Mouse (Mus musculus): ENCODE measurements around the gene Eya4. TPM values are rescaled to one million over a fixed set of nuclear protein-coding genes. Genes with fewer than 3 reads are reported as not detected.

The Eya4 gene
- polyA plus RNA-seq, 1 experiment from 2014 or later = 0.11 TPM

GRCm38 (mm10) chr10:23116063-23116462, 234.5 kb downstream of the Eya4 start:
- TF ChIP-seq CTCF (IDR thresholded peaks at IDR 0.05) (no peak), EP300 (IDR thresholded peaks at IDR 0.05) (no peak)
- Histone ChIP-seq H3K4me3 (ENCODE audit: low read depth, low read length) (no peak overlapping the region), H3K9me3 (ENCODE audit: low read length) (no peaks in the 10 kb centered on the region), H3K4me1 (ENCODE audit: insufficient read depth, low read depth, low read length) (no peaks in the 10 kb centered on the region), H3K4me2 (replicated peaks; ENCODE audit: low read depth, low read length) (no peak overlapping the region), H3K9ac (replicated peaks; ENCODE audit: low read depth) (no peak overlapping the region), H3K27ac (ENCODE audit: low read length) (no peak overlapping the region), H3K27me3 (replicated peaks; ENCODE audit: insufficient read depth, low read length) (no peaks in the 10 kb centered on the region), H3K36me3 (ENCODE audit: insufficient read depth, low read length) (no peaks in the 10 kb centered on the region)
- DNase-seq (ENCODE audit: low spot score) = no peak
- WGBS = 73% methylated on average over 8 of the region's 8 CpGs
- ATAC-seq = no peak

- WGBS = 43% methylated on average over 3 of the region's 3 CpGs
- Histone ChIP-seq H3K4me3 (ENCODE audit: low read depth, low read length) (no peak overlapping the region), H3K9ac (replicated peaks; ENCODE audit: low read depth) (no peak overlapping the region), H3K27ac (ENCODE audit: low read length) (no peak overlapping the region), H3K27me3 (replicated peaks; ENCODE audit: insufficient read depth, low read length) (no peaks in the 10 kb centered on the region), H3K9me3 (ENCODE audit: low read length) (no peaks in the 10 kb centered on the region), H3K4me1 (ENCODE audit: insufficient read depth, low read depth, low read length) (no peaks in the 10 kb centered on the region), H3K36me3 (ENCODE audit: insufficient read depth, low read length) (no peaks in the 10 kb centered on the region), H3K4me2 (replicated peaks; ENCODE audit: low read depth, low read length) (no peak overlapping the region)
- peak; percentile 11; the same call in 1 of the 2 replicates for TF ChIP-seq CTCF (IDR thresholded peaks at IDR 0.05)
- no peak for TF ChIP-seq EP300 (IDR thresholded peaks at IDR 0.05)
- ATAC-seq (no peak), DNase-seq (ENCODE audit: low spot score) (no peak)
These were observed 235.3 kb downstream of the Eya4 start for GRCm38 (mm10) chr10:23115321-23115720.

GRCm38 (mm10) chr10:23108122-23108521, 242.5 kb downstream of the Eya4 start:
- no peak overlapping the region for H3K4me2 ChIP-seq (replicated peaks; ENCODE audit: low read depth, low read length)
- H3K4me1 ChIP-seq (ENCODE audit: insufficient read depth, low read depth, low read length) = no peaks in the 10 kb centered on the region
- WGBS = 66% methylated on average over 4 of the region's 4 CpGs
- H3K27me3 ChIP-seq (replicated peaks; ENCODE audit: insufficient read depth, low read length) = no peaks in the 10 kb centered on the region
- H3K9me3 ChIP-seq (ENCODE audit: low read length) = no peaks in the 10 kb centered on the region
- TF ChIP-seq EP300 (IDR thresholded peaks at IDR 0.05) (no peak), CTCF (IDR thresholded peaks at IDR 0.05) (no peak)
- ATAC-seq (no peak), DNase-seq (ENCODE audit: low spot score) (no peak)
- H3K4me3 ChIP-seq (ENCODE audit: low read depth, low read length) = no peak overlapping the region
- no peak overlapping the region for H3K9ac ChIP-seq (replicated peaks; ENCODE audit: low read depth)
- H3K27ac ChIP-seq (ENCODE audit: low read length) = no peak overlapping the region
- H3K36me3 ChIP-seq (ENCODE audit: insufficient read depth, low read length) = no peaks in the 10 kb centered on the region

- Histone ChIP-seq H3K27me3 (replicated peaks; ENCODE audit: insufficient read depth, low read length) (no peaks in the 10 kb centered on the region), H3K36me3 (ENCODE audit: insufficient read depth, low read length) (no peaks in the 10 kb centered on the region), H3K27ac (ENCODE audit: low read length) (no peak overlapping the region), H3K4me2 (replicated peaks; ENCODE audit: low read depth, low read length) (no peak overlapping the region), H3K4me1 (ENCODE audit: insufficient read depth, low read depth, low read length) (no peaks in the 10 kb centered on the region), H3K9me3 (ENCODE audit: low read length) (no peaks in the 10 kb centered on the region), H3K9ac (replicated peaks; ENCODE audit: low read depth) (no peak overlapping the region), H3K4me3 (ENCODE audit: low read depth, low read length) (no peak overlapping the region)
- ATAC-seq (no peak), DNase-seq (ENCODE audit: low spot score) (no peak)
- TF ChIP-seq EP300 (IDR thresholded peaks at IDR 0.05) (no peak), CTCF (IDR thresholded peaks at IDR 0.05) (no peak)
- WGBS = 59% methylated on average over 7 of the region's 7 CpGs
These were observed 258.1 kb downstream of the Eya4 start for GRCm38 (mm10) chr10:23092517-23092916.

- DNase-seq (ENCODE audit: low spot score) = no peak
- H3K4me3 ChIP-seq (ENCODE audit: low read depth, low read length) = no peak overlapping the region
- 72% methylated on average over 3 of the region's 3 CpGs for WGBS
- no peaks in the 10 kb centered on the region for H3K4me1 ChIP-seq (ENCODE audit: insufficient read depth, low read depth, low read length)
- TF ChIP-seq EP300 (IDR thresholded peaks at IDR 0.05) = no peak
- TF ChIP-seq CTCF (IDR thresholded peaks at IDR 0.05) = no peak
- H3K9me3 ChIP-seq (ENCODE audit: low read length) = no peaks in the 10 kb centered on the region
- no peak overlapping the region for H3K27ac ChIP-seq (ENCODE audit: low read length)
- H3K27me3 ChIP-seq (replicated peaks; ENCODE audit: insufficient read depth, low read length) = no peaks in the 10 kb centered on the region
- ATAC-seq = no peak
- no peak overlapping the region for H3K9ac ChIP-seq (replicated peaks; ENCODE audit: low read depth)
- H3K4me2 ChIP-seq (replicated peaks; ENCODE audit: low read depth, low read length) = no peak overlapping the region
- H3K36me3 ChIP-seq (ENCODE audit: insufficient read depth, low read length) = no peaks in the 10 kb centered on the region
These were observed 259.0 kb downstream of the Eya4 start for GRCm38 (mm10) chr10:23091552-23091951.

GRCm38 (mm10) chr10:23090323-23090722, 260.3 kb downstream of the Eya4 start:
- DNase-seq (ENCODE audit: low spot score) (no peak), ATAC-seq (no peak)
- Histone ChIP-seq H3K36me3 (ENCODE audit: insufficient read depth, low read length) (no peaks in the 10 kb centered on the region), H3K27me3 (replicated peaks; ENCODE audit: insufficient read depth, low read length) (no peaks in the 10 kb centered on the region), H3K4me1 (ENCODE audit: insufficient read depth, low read depth, low read length) (no peaks in the 10 kb centered on the region), H3K4me2 (replicated peaks; ENCODE audit: low read depth, low read length) (no peak overlapping the region), H3K9ac (replicated peaks; ENCODE audit: low read depth) (no peak overlapping the region), H3K9me3 (ENCODE audit: low read length) (no peaks in the 10 kb centered on the region), H3K4me3 (ENCODE audit: low read depth, low read length) (no peak overlapping the region), H3K27ac (ENCODE audit: low read length) (no peak overlapping the region)
- TF ChIP-seq EP300 (IDR thresholded peaks at IDR 0.05) (no peak), CTCF (IDR thresholded peaks at IDR 0.05) (no peak)
- WGBS = 90% methylated on average over 1 of the region's 1 CpGs

GRCm38 (mm10) chr10:23089271-23089670, 261.3 kb downstream of the Eya4 start:
- Histone ChIP-seq H3K4me1 (ENCODE audit: insufficient read depth, low read depth, low read length) (no peaks in the 10 kb centered on the region), H3K9me3 (ENCODE audit: low read length) (no peaks in the 10 kb centered on the region), H3K27ac (ENCODE audit: low read length) (no peak overlapping the region), H3K4me3 (ENCODE audit: low read depth, low read length) (no peak overlapping the region), H3K9ac (replicated peaks; ENCODE audit: low read depth) (no peak overlapping the region), H3K4me2 (replicated peaks; ENCODE audit: low read depth, low read length) (no peak overlapping the region), H3K36me3 (ENCODE audit: insufficient read depth, low read length) (no peaks in the 10 kb centered on the region), H3K27me3 (replicated peaks; ENCODE audit: insufficient read depth, low read length) (no peaks in the 10 kb centered on the region)
- 65% methylated on average over 6 of the region's 6 CpGs for WGBS
- TF ChIP-seq EP300 (IDR thresholded peaks at IDR 0.05) (no peak), CTCF (IDR thresholded peaks at IDR 0.05) (no peak)
- DNase-seq (ENCODE audit: low spot score) (no peak), ATAC-seq (peak; percentile 26; the same call in 1 of the 2 replicates)
